Mouse (Mus musculus): ENCODE results near the gene Pef1. TPM values are rescaled to one million over a fixed set of nuclear protein-coding genes. Genes with fewer than 3 reads are reported as not detected.

Pef1 gene
- polyA plus RNA-seq, 1 experiment from 2014 or later: 68.0 TPM

DNA sequence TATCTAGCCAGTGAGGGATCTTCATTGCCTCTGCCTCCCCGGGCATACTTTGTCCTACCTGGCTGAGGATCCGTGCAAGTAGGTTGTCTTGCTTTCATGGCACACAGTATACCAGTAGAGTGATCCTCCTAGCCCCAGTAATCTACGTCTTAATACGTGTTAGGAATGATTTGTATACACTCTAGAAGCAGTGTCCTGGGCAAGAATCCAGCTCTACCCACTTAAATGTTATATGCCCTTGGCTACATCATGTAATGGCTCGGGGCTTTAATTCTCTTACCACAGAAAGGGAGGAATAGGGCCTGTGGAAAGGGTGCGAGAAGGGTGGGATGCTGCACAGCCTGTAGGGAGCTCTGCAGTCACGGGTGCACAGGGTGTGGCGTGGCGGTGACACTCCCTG is 7.3 kb downstream of the Pef1 start:
- WGBS: 95% methylated on average over 9 of the region's 9 CpGs
- H3K27ac ChIP-seq (replicated peaks in 1 of 2; ENCODE audit: control insufficient read depth in 1 of 2, insufficient read depth in 1 of 2, low read depth in 2 of 2, low read length in 2 of 2): no peak overlapping the region
- no peak for ATAC-seq (ENCODE audit: insufficient number of reproducible peaks, insufficient read depth, low FRiP score, low read depth)

DNA sequence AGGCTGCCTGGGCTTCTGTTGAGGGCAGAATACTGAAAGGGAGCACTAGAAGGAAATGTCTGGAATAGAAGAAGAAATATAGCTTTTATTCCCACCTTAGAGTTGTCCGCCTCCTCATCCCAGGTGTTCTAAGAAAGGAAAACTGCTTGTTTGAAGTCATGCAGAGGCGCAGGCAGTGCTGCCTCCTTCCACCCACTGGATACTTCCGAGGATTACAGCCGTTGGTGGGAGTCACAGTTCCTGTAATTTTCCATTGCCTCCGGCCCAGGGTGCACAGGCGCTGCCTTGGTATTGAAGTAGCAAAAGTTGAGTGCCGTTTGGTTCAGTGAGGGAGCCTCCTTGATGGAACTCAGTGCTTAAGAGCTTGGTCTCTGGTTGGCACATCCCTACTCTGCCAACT is 7.7 kb downstream of the Pef1 start:
- Histone ChIP-seq H3K9me3 (ENCODE audit: control insufficient read depth, low read length) (no peaks in the 10 kb centered on the region), H3K27me3 (ENCODE audit: control insufficient read depth, insufficient read depth, low read length) (no peaks in the 10 kb centered on the region), H3K4me1 (ENCODE audit: control insufficient read depth in 2 of 2, insufficient read depth in 2 of 2, low read length in 2 of 2) (peaks cover 0 to 12% of the 10 kb centered on the region in 2 experiments; a peak in 3 of 4 replicates), H3K36me3 (ENCODE audit: control insufficient read depth, insufficient read depth, low read length) (peaks cover 8% of the 10 kb centered on the region), H3K27ac (replicated peaks in 1 of 2; ENCODE audit: control insufficient read depth in 1 of 2, insufficient read depth in 1 of 2, low read depth in 2 of 2, low read length in 2 of 2) (no peak overlapping the region), H3K4me3 (ENCODE audit: control insufficient read depth in 1 of 2, insufficient read depth in 1 of 2, low read depth in 1 of 2, low read length in 2 of 2) (no peak overlapping the region), H3K9ac (ENCODE audit: low read length) (no peak overlapping the region), H3K4me2 (ENCODE audit: low read length) (no peak overlapping the region)
- ATAC-seq (ENCODE audit: insufficient number of reproducible peaks, insufficient read depth, low FRiP score, low read depth): no peak
- WGBS: 77% methylated on average over 7 of the region's 7 CpGs

More for the DNA sequence above, 7.3 kb downstream of the Pef1 start:
- Histone ChIP-seq H3K4me3 (ENCODE audit: control insufficient read depth in 1 of 2, insufficient read depth in 1 of 2, low read depth in 1 of 2, low read length in 2 of 2) (no peak overlapping the region), H3K9me3 (ENCODE audit: control insufficient read depth, low read length) (no peaks in the 10 kb centered on the region), H3K27me3 (ENCODE audit: control insufficient read depth, insufficient read depth, low read length) (no peaks in the 10 kb centered on the region), H3K4me2 (ENCODE audit: low read length) (no peak overlapping the region), H3K4me1 (ENCODE audit: control insufficient read depth in 2 of 2, insufficient read depth in 2 of 2, low read length in 2 of 2) (peaks cover 0 to 12% of the 10 kb centered on the region in 2 experiments; a peak in 3 of 4 replicates), H3K9ac (ENCODE audit: low read length) (no peak overlapping the region), H3K36me3 (ENCODE audit: control insufficient read depth, insufficient read depth, low read length) (peaks cover 7% of the 10 kb centered on the region)

- no peaks in the 10 kb centered on the region for H3K9me3 ChIP-seq (ENCODE audit: control insufficient read depth, low read length)
- H3K9ac ChIP-seq (ENCODE audit: low read length): no peak overlapping the region
- no peak overlapping the region for H3K4me2 ChIP-seq (ENCODE audit: low read length)
- H3K4me1 ChIP-seq (ENCODE audit: control insufficient read depth in 2 of 2, insufficient read depth in 2 of 2, low read length in 2 of 2): peaks cover 0 to 10% of the 10 kb centered on the region in 2 experiments; a peak in 3 of 4 replicates
- no peak overlapping the region for H3K27ac ChIP-seq (replicated peaks in 1 of 2; ENCODE audit: control insufficient read depth in 1 of 2, insufficient read depth in 1 of 2, low read depth in 2 of 2, low read length in 2 of 2)
- 78% methylated on average over 7 of the region's 7 CpGs for WGBS
- H3K36me3 ChIP-seq (ENCODE audit: control insufficient read depth, insufficient read depth, low read length): peaks cover 20% of the 10 kb centered on the region
- ATAC-seq (ENCODE audit: insufficient number of reproducible peaks, insufficient read depth, low FRiP score, low read depth): no peak
- H3K27me3 ChIP-seq (ENCODE audit: control insufficient read depth, insufficient read depth, low read length): no peaks in the 10 kb centered on the region
- H3K4me3 ChIP-seq (ENCODE audit: control insufficient read depth in 1 of 2, insufficient read depth in 1 of 2, low read depth in 1 of 2, low read length in 2 of 2): no peak overlapping the region
Measured at GRCm38 (mm10) chr4:130112299-130112698, 9.9 kb downstream of the Pef1 start.

DNA sequence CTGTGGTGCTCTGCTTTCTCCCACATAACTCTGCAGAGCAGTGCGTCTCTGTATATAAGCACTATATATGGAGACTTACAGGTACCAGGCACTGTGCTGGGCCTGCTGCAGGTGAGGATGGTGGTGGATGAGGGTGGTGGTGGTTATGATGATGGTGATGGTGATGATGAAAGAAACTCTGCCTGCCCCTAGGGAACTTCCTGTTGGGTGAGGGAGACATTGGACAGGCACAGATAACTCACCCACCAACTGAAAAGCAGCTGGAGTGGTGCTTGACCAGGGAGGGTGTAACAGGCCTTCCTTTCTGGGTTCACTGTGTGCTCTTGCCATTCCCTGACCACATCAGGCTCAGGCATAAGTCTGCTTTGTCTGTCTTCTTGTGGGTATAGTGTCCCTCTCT is 10.4 kb downstream of the Pef1 start:
- no peak overlapping the region for H3K4me2 ChIP-seq (ENCODE audit: low read length)
- H3K27me3 ChIP-seq (ENCODE audit: control insufficient read depth, insufficient read depth, low read length): no peaks in the 10 kb centered on the region
- peaks cover 0 to 10% of the 10 kb centered on the region in 2 experiments; a peak in 3 of 4 replicates for H3K4me1 ChIP-seq (ENCODE audit: control insufficient read depth in 2 of 2, insufficient read depth in 2 of 2, low read length in 2 of 2)
- H3K27ac ChIP-seq (replicated peaks in 1 of 2; ENCODE audit: control insufficient read depth in 1 of 2, insufficient read depth in 1 of 2, low read depth in 2 of 2, low read length in 2 of 2): no peak overlapping the region
- ATAC-seq (ENCODE audit: insufficient number of reproducible peaks, insufficient read depth, low FRiP score, low read depth): no peak
- no peak overlapping the region for H3K9ac ChIP-seq (ENCODE audit: low read length)
- no peak overlapping the region for H3K4me3 ChIP-seq (ENCODE audit: control insufficient read depth in 1 of 2, insufficient read depth in 1 of 2, low read depth in 1 of 2, low read length in 2 of 2)
- 96% methylated on average over 1 of the region's 1 CpGs for WGBS
- peaks cover 22% of the 10 kb centered on the region for H3K36me3 ChIP-seq (ENCODE audit: control insufficient read depth, insufficient read depth, low read length)
- H3K9me3 ChIP-seq (ENCODE audit: control insufficient read depth, low read length): no peaks in the 10 kb centered on the region

- no peaks in the 10 kb centered on the region for H3K27me3 ChIP-seq (ENCODE audit: control insufficient read depth, insufficient read depth, low read length)
- H3K9me3 ChIP-seq (ENCODE audit: control insufficient read depth, low read length): no peaks in the 10 kb centered on the region
- peaks cover 0 to 6% of the 10 kb centered on the region in 2 experiments; a peak in 1 of 4 replicates for H3K4me1 ChIP-seq (ENCODE audit: control insufficient read depth in 2 of 2, insufficient read depth in 2 of 2, low read length in 2 of 2)
- no peak overlapping the region for H3K4me2 ChIP-seq (ENCODE audit: low read length)
- no peak overlapping the region for H3K4me3 ChIP-seq (ENCODE audit: control insufficient read depth in 1 of 2, insufficient read depth in 1 of 2, low read depth in 1 of 2, low read length in 2 of 2)
- peaks cover 61% of the 10 kb centered on the region for H3K36me3 ChIP-seq (ENCODE audit: control insufficient read depth, insufficient read depth, low read length)
- H3K9ac ChIP-seq (ENCODE audit: low read length): no peak overlapping the region
- WGBS: 34% methylated on average over 4 of the region's 4 CpGs
- no peak overlapping the region for H3K27ac ChIP-seq (replicated peaks in 1 of 2; ENCODE audit: control insufficient read depth in 1 of 2, insufficient read depth in 1 of 2, low read depth in 2 of 2, low read length in 2 of 2)
- no peak for ATAC-seq (ENCODE audit: insufficient number of reproducible peaks, insufficient read depth, low FRiP score, low read depth)
Measured at GRCm38 (mm10) chr4:130120752-130121151, 18.4 kb downstream of the Pef1 start.

GRCm38 (mm10) chr4:130121560-130121959 is 19.2 kb downstream of the Pef1 start:
- Histone ChIP-seq H3K9me3 (ENCODE audit: control insufficient read depth, low read length) (no peaks in the 10 kb centered on the region), H3K27me3 (ENCODE audit: control insufficient read depth, insufficient read depth, low read length) (no peaks in the 10 kb centered on the region), H3K27ac (replicated peaks in 1 of 2; ENCODE audit: control insufficient read depth in 1 of 2, insufficient read depth in 1 of 2, low read depth in 2 of 2, low read length in 2 of 2) (no peak overlapping the region), H3K9ac (ENCODE audit: low read length) (no peak overlapping the region), H3K36me3 (ENCODE audit: control insufficient read depth, insufficient read depth, low read length) (peaks cover 64% of the 10 kb centered on the region), H3K4me2 (ENCODE audit: low read length) (no peak overlapping the region), H3K4me3 (ENCODE audit: control insufficient read depth in 1 of 2, insufficient read depth in 1 of 2, low read depth in 1 of 2, low read length in 2 of 2) (no peak overlapping the region), H3K4me1 (ENCODE audit: control insufficient read depth in 2 of 2, insufficient read depth in 2 of 2, low read length in 2 of 2) (peaks cover 0 to 6% of the 10 kb centered on the region in 2 experiments; a peak in 1 of 4 replicates)
- ATAC-seq (ENCODE audit: insufficient number of reproducible peaks, insufficient read depth, low FRiP score, low read depth): no peak
- WGBS: 73% methylated on average over 8 of the region's 8 CpGs

DNA sequence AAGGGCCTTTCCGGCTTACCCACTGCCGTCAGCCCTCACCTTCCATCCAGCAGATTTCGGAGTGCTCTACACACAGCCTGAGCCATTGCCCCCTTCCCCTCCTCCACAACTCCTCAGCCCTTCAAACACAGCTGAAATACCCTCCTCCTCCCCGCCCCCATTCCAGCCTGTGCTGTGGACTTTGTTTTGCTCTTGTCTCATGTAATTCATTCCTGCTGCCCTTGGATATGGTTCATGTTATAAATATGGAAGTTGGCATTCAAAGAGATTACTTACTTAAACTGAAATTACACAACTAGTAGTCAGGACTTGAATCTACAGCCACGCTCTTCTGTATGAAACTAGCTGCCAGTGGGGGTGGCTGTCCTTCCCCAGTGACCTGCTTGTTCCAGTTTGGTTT is 20.7 kb downstream of the Pef1 start:
- Histone ChIP-seq H3K4me2 (ENCODE audit: low read length) (no peak overlapping the region), H3K9me3 (ENCODE audit: control insufficient read depth, low read length) (no peaks in the 10 kb centered on the region), H3K4me3 (ENCODE audit: control insufficient read depth in 1 of 2, insufficient read depth in 1 of 2, low read depth in 1 of 2, low read length in 2 of 2) (no peak overlapping the region), H3K9ac (ENCODE audit: low read length) (no peak overlapping the region), H3K27ac (replicated peaks in 1 of 2; ENCODE audit: control insufficient read depth in 1 of 2, insufficient read depth in 1 of 2, low read depth in 2 of 2, low read length in 2 of 2) (no peak overlapping the region), H3K4me1 (ENCODE audit: control insufficient read depth in 2 of 2, insufficient read depth in 2 of 2, low read length in 2 of 2) (peaks cover 0 to 6% of the 10 kb centered on the region in 2 experiments; a peak in 1 of 4 replicates), H3K27me3 (ENCODE audit: control insufficient read depth, insufficient read depth, low read length) (no peaks in the 10 kb centered on the region), H3K36me3 (ENCODE audit: control insufficient read depth, insufficient read depth, low read length) (peaks cover 73% of the 10 kb centered on the region)
- ATAC-seq (ENCODE audit: insufficient number of reproducible peaks, insufficient read depth, low FRiP score, low read depth): no peak
- 92% methylated on average over 5 of the region's 5 CpGs for WGBS

DNA sequence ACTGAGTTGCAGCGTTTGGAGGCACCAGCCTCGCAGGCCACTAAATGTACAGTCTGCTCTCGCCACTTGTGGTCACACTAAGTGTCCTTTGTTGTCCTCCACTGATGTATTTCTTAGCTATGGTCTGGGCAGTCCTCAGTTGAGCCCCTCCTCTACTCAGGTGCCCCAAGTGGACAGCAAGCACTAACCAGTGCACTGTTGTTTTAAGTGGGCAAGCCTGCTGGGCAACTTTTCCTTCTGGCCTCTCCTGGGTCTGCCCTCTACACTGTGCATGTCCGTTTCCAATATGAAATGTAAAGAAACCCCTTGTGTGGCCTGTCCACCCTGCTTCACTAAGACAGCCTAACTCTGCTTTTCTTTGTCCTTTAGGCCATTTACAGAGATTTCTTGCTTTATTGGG is 21.8 kb downstream of the Pef1 start:
- Histone ChIP-seq H3K9ac (ENCODE audit: low read length) (no peak overlapping the region), H3K4me2 (ENCODE audit: low read length) (no peak overlapping the region), H3K9me3 (ENCODE audit: control insufficient read depth, low read length) (no peaks in the 10 kb centered on the region), H3K4me3 (ENCODE audit: control insufficient read depth in 1 of 2, insufficient read depth in 1 of 2, low read depth in 1 of 2, low read length in 2 of 2) (no peak overlapping the region), H3K27me3 (ENCODE audit: control insufficient read depth, insufficient read depth, low read length) (no peaks in the 10 kb centered on the region), H3K27ac (replicated peaks in 1 of 2; ENCODE audit: control insufficient read depth in 1 of 2, insufficient read depth in 1 of 2, low read depth in 2 of 2, low read length in 2 of 2) (no peak overlapping the region), H3K36me3 (ENCODE audit: control insufficient read depth, insufficient read depth, low read length) (peaks cover 73% of the 10 kb centered on the region), H3K4me1 (ENCODE audit: control insufficient read depth in 2 of 2, insufficient read depth in 2 of 2, low read length in 2 of 2) (peaks cover 0 to 6% of the 10 kb centered on the region in 2 experiments; a peak in 2 of 4 replicates)
- 91% methylated on average over 4 of the region's 4 CpGs for WGBS
- no peak for ATAC-seq (ENCODE audit: insufficient number of reproducible peaks, insufficient read depth, low FRiP score, low read depth)
